Mouse (Mus musculus) left cerebral cortex, postnatal 36 days (tissue): ENCODE data around the gene Gm21885. TPM values are rescaled to one million over a fixed set of nuclear protein-coding genes. Genes with fewer than 3 reads are reported as not detected.
"Not testable (repeated sequence)": the region's sequence is repeated elsewhere in the genome, so short reads cannot be mapped to it uniquely, and the experiment has no call there.

Experiments used
- DNase-seq, 2 experiments: peaks; one replicate each; pipeline ENCODE4 v3.0.0; 2021 to 2022; ENCODE audit warnings: low spot score in 2 of 2, mixed read lengths in 1 of 2
- intact Hi-C: fragments of 180-260 bp; cut with DNase I; formaldehyde crosslinking; loops from one replicate; pipeline ENCODE4 v1.15.1; 2025
- total RNA-seq, 2 experiments: library from RNA; stranded (reverse); gene quantifications; 2 replicates each; pipeline ENCODE4 v1.2.3; 2021

Gm21885 gene
- total RNA-seq, 2 experiments from 2014 or later, result not detected

DNA sequence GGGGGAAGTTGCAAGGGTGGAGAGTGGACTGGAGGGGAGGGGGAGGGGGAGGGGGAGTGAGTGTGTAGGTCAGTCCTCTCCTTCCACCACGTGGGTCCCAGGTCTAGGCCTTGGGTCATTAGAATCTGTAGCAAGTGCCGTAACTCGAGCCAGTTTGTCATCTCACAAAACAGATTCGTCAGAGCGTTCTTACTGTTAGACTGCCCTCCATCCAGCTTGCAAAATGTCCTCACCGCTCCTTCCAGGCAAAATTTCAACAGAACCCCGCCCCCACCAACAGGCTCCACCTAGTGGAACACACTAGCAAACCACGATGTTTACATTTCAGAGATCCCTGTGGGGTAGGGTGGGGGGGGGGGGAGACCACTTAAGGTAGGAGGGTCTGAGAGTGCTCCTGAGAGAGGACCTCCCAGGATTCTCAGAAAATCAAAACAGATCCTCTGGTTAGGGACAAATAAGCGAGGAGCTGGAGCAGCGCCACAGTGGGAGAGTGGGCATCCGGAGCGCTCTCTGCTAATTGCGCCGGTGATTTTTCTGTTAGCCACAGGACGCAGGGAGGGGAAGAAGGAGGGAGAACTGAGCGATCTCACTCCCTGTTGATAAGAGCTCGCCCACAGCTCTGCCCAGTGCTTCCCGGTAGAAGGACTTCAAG lies 16.4 kb upstream of the Gm21885 start:
- peak in 1 of 2 experiments; percentile 32 for DNase-seq
- intact Hi-C loops, result no loop called here

DNA sequence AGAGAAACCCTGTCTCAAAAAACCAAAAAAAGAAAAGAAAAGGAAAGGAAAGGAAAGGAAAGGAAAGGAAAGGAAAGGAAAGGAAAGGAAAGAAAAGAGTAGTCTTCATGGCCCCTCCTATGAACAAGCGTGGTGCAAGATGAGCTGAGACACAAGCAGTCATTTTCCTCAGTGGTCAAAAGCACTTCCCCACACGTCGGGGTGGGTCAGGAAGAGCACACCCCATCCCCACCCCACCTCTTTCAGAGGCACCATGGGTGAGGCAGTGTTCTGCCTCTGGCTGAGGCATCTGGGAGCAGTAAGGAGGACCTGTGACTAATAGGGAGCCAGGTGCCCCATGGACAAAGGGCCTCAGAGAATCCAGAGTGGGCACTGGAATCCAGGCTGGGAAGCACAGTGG lies 15.5 kb upstream of the Gm21885 start:
- intact Hi-C loops, DNase-seq: not testable (repeated sequence)

DNA sequence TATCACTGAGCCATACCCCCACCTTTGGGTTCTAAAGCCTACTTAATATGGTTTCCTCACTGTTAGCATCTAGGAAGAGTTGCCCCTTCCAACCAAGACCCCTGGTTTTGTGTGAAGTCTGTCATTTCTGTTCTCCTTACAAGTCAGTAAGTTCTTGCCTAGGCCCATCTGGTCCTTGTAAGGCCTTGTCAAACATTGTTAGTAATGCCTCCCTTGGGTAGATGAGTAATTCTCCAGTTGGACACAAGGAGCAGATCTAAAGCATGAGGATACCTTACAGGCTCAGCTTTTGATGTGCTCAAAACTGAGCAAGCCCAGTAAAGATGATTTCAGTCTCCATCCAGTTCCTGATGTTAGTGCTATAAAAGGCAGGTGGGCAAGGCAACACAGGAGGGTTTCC lies 12.9 kb upstream of the Gm21885 start:
- intact Hi-C loops, result no loop called here
- DNase-seq, result no peak

DNA sequence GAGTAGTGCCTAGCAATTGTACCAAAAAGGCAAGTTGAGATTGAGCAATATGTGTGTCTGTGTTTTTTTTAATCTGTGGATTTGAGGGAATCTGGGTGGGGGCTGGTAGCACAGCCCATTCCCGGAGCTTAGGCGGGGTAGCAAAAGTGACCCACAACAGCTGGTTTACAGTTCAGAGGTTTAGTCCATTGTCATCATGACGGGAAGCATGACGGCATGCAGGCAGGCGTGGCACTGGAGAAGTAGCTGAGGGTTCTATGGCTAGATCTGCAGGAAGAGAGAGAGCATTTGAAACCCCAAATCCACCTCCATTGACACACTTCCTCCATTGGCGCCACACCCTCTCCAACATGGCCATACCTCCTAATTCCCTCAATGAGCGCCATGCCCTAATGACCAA lies 11.8 kb upstream of the Gm21885 start:
- intact Hi-C loops, result no loop called here
- DNase-seq, result no peak

DNA sequence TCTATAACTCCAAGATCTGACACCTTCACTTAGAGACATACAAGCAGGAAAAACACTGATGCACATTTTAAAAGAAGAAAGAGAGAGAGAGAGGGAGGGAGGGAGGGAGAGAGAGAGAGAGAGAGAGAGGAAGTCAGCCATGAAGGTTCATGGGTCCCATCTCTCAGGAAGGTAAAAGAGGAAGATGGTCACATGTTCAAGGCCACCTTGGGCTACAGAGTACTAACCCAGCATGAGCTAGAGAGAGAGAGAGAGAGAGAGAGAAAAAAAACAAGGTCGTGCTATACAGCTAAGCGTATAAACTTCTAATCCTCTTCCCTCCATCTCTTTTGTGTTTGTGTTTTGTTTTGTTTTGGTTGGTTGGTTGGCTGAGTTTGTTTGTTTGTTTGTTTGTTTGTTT lies 10.7 kb upstream of the Gm21885 start:
- no peak for DNase-seq
- intact Hi-C loops, result no loop called here

DNA sequence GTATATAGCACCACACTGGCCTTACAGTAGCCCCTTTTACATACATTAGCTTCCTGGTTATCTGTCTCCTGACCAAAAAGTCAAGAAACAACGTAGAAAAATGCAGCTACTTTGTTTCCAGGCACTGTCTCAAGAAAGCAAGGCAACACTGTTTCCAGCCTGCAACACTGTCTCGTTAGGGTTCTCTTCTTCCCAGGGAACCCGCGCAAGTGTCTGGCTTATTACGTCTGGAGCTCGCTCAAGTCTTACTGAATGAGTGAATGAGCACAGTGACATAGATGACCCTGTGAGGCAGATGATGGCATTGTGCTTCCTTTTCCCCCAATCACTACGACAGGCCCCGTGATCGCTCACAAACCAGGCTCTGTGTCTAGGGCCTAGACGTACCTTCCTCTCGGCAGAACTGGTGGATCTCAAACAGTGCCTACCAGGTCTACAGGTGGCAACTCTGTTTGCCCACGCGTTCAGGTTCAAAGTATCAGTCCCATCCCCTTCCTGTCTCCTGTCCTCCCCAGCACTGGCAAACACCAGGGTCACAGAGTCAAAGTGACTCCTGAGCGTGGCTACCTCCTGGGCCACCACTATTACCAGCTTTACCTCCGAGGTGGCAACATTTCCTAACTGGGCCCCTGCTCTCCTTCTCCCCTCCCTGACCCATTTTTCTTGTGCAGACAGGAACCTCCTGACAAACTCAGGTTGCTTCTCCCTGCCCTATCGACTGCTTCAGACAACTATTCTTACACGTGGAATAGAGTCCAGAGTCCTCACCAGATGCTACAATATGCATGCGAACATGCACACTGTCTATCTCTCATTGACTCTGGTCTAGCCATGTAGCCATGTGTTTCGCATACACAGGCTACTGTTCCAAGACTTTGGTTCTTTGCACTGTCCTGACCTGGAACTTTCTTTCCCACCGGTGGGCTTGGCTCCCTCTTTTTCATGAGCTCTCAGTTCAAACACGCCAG lies 8.4 kb upstream of the Gm21885 start:
- DNase-seq, result no peak
- intact Hi-C loops, result no loop called here

DNA sequence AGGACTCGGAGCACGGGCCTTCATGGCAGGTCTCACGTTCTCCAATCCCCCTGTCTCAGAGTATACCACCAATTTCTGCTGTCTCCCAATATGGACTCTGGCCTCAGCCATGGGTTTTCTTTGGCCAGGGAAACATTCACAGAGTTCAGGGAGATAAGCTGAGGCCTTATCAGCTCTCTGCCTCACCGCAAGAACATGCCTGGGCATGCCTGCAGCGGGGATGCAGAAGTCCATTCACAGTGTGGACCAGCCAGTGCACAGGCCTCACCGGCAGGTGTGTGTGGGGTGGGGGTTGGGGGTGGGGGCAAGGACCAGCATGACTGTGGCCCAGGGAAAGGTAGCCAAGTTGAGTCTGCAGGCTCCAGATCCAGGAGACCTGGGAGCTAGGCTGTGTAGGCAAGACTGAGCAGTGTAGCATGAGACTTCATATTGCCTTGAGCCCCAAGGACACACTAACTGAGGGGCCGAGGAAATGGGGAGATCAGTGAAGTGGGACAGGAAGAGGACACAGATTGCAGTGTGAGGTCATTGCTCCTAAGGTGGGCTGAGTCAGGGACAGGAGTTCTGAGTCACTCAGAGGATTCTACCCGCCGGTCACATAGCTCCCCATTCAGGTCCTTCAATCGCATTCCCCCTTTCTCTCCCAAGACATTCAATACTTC lies 7.3 kb upstream of the Gm21885 start:
- no peak for DNase-seq

DNA sequence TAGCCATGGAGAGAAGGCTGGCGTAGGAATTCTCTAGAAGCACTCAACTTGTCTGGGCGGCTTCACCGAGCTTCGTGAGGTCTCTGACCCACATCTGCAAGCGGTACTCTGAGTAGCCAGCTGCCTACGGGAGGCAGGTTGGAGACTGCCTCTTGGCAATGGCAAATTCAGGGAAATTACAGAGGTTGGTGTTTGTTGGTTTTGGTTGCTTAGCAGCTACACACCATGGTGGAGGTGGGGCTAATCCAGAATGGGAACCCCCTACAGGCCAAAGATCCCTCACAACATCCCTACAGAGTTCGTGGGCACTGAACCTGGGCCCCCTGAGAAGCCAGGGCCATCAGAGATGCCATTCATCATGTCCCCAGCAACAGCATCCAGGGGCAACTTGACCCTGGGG lies 6.4 kb upstream of the Gm21885 start:
- DNase-seq, result no peak
- intact Hi-C loops, result no loop called here

More for the DNA sequence above, 7.3 kb upstream of the Gm21885 start:
- intact Hi-C loops, result no loop called here

DNA sequence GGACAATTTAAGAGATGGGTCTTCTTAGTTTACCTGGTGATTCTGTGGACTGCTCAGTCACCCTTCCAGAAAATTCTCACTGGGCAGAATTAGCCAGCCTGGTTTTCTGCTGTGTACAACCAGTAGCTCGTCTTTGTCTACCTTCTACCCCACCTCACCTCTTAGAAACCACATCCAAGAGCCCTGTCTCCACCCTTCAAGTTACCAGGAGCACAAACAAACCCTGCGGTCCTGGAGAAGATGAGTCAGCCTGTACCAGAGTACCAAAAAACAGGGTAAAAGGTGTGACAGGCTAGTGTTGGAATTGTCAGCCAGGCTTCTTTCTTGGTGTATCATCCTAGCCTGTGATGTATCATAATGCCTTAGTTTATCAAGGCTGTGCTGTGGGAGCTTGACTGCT lies 6.0 kb upstream of the Gm21885 start:
- intact Hi-C loops, result loop anchor here (1.0 to 2.0 kb wide), 2 partner anchors 39 to 143 kb away; no protein-coding TSS in a partner anchor

DNA sequence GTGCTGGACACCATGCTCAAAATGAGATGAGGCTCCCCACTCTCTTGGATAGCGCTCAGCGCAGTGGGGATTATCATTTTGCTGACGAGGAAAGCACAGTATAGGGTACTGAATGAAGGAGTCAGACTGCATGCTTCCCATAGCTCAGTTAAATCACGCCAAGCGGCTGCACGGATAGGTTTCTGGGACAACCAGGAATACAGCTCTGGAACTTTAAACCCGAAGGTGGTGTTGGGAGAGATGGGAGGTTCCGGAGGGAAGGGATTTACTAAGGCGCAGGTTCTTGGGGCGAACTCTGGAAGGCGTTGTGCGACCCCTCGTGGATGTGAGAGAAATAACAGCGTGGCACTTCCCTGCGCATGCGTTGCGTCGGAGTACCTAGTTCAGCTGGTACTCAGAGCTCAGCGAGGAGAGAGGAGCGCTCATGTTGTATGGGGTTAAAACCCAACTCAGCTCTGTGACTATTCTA lies 4.8 kb upstream of the Gm21885 start:
- peak; percentile 91 to 92 for DNase-seq
- intact Hi-C loops, result loop anchor here (1.0 to 2.0 kb wide), 2 partner anchors 41 to 144 kb away; no protein-coding TSS in a partner anchor

More for the DNA sequence above, 6.0 kb upstream of the Gm21885 start:
- no peak for DNase-seq

DNA sequence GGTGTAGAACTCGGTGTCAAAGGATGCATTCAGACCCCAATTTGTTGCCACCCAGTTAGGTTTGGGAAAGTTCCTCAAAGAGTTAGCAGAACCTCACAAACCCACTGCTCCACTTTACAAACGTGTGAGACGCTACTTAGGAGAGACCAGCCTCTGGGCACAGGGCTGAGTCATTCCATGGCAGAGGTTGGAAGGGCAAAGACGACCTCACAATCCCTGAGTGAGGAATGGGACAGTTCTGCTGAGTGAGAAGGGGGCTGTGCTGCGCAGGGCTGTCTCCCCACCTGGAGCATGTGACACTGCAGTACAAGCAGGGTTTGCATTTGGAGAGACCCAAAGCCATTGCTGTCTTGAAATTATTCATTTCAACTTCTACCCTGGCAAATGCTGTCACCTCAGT lies 618 bp downstream of the Gm21885 start:
- DNase-seq, result no peak
- intact Hi-C loops, result no loop called here

DNA sequence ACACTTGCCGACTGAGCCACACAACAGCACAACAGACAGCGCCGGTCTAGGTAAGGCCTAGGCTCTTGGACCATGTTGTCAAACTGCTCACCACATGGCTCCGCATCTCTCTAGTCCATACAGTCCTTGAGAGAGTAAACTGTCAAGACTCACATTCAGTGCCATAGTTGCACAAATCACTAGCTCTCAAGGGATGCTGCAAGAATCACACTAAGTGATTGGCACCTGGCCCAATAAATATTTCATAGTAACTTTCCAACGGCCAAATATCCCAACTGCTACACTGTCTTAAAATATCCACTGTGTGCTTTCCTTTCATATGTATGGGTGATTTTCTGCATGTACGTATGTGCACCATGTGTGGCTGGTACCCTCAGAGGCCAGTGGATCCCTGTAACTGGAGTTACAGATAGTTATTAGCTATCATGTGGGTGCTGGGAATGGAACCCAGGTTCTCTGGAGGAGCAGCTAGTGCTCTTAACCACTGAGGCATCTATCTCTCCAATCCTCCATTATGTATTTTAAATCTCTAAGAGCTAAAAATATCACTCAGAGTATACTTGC lies 1.9 kb downstream of the Gm21885 start:
- intact Hi-C loops, result no loop called here
- DNase-seq, result no peak

DNA sequence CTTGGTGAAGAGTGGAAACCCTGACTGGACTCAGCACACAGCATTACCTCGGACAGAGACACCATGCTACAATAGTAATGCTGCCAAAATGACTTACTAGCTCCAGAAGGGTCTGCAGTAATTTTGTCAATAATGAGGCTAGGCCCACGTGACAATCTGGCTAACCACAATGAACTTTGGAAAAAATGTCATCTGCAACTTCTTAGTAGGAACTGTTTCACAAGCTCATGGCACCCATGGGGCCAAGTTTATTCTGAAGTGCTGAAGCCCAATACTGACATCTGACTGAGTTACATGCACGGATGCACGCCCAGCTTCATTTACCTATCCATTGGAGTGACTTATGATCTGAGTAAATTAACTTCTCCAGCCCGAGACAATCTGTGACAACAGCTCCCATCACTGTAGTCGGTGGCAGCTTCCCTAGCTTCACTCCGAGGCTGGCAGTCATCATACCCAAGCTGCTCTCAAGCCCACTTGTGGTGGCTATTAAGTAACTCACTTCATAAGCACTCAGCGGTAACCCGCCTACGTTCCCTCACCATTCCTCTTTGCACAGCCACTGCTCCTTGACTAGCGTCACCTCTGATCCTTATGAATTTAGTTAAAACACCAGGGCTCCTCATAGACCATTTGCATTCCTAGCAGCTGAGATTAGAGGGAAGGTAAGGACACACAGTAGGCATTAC lies 4.4 kb downstream of the Gm21885 start:
- intact Hi-C loops, result no loop called here
- no peak for DNase-seq

DNA sequence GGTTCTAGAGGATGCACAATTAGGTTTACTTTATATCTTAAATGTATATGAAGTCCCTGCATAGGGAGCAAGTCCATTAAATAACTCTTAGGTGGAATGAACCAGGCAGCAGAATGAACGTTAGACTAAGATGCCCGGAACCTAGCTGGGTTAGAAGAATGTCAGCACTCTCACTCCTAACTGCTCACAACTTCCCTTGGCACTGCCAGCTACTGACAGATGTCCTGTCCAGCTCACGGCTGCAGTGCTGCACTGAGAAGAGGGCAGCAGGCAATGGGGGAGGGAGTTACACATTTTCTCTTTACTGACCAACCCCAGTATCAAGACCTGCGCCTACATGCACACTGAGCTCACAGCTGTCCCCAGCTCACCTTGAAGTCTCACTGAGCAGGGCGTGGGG lies 5.4 kb downstream of the Gm21885 start:
- intact Hi-C loops, result no loop called here
- DNase-seq, result no peak

DNA sequence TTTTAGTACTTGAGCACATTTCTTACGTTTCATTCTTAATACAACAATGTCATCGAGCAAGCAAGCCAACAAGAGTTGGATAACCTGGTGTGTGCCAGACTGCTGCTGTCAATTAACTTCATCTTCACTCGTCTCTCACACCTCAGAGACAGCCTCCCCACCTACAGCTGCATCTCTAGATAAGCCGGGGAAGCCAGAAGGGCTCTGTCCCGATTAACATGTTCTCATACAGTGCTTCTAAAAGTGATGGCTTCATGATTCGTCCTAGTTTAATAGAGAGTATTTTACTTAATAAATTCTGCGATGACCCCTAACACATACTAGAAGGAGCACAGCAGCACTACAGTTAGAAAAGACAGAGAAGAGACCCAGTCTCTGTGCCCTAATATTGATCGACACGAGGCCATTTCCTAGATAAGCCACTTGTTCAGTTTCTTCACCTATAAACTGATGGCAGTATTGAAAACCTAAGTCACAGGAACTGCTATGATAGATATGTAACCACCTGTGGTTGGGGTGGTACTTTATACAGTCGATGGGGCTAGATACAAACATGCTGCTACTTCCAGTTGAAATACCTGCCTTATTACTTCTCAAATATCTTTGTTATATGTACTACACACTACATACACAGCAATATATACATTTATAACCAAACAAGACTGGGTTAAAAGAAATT lies 8.5 kb downstream of the Gm21885 start:
- intact Hi-C loops, result no loop called here
- no peak for DNase-seq

DNA sequence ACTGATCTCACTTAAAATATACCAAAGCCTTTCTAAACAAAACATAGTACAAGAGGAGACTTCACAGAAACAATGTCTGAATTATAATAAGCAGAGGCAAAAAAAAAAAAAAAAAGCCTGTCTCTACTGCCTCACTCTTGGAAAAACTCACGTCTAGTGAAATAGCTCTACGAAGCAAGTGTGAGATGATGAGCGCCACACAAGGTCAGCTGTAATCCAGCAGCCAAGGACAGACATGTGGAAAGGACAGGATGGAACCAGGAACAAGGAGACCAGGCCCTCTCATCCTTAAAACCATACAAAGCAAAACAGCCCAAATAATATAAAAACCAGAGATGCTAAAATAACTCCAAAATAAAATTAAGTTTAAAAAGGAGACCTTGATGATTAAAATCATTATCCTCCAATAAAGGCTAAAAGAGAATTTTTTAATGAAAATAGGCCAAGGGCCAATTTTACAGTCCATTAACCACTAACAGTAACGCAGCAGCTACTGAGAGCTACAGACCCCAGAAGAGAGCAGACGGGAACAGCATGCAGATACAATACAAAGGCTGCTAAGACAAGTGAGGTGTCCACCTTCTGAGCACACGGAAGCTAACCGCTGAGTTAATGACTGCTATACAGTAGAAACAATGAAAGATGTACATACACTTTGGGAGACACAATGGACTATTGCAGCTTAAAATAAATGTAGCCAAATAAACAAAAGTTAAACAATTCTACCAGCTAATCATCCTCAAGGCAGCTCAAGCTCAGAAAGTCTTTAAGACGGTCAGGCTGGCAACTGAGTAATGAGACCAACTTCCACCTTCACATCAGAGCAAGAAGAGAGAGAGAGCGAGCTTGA lies 13.5 kb downstream of the Gm21885 start:
- intact Hi-C loops, result no loop called here
- no peak for DNase-seq

DNA sequence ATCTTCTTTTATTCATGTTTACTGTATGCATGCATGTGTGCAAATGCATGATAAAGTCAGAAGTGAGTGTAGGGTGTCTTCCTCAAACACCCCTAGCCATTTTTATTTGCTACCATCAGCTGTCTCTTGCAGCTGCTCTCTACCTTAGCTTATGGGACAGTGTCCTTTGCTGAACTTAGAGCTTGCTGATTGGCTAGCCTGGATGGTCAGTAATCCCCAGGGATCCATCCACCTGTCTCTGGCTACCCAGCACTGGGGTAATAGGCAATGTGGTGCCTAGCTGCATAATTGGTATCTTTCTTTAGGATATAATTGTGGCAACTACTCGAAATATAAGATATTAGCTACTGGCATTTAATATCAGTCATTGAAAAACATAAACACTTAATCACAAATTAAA lies 31.1 kb downstream of the Gm21885 start:
- DNase-seq, result no peak
- intact Hi-C loops, result no loop called here

DNA sequence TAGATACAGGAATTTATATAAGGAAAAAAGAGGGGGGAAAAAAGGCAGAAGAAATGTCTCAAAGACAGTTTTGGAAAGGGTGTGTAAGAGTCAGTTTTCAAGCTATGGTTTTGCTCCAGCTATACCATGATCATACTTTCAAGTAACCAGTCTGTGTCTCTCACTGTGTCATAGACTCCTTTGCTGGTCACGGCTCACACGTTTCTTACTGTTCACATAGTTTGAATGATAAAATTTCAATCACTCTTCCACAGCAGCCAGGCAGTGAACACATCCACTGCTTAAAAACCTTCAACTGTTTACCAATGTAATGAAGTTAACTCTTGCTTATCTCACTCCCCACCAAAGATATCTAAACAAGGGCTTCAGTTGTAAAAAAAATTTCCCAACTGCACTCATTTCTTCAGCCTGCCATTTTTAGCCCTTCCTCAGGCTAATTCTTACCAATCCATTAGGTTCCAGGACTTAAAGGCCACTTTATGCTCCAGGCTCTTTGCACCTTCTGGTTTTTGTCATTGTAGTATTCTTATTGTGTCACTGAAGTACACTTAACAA lies 32.5 kb downstream of the Gm21885 start:
- DNase-seq, result no peak
- intact Hi-C loops, result no loop called here
